Mouse (Mus musculus) layer of hippocampus, adult 18-20 months (tissue): ENCODE data around the gene Snrnp70. TPM values are rescaled to one million over a fixed set of nuclear protein-coding genes. Genes with fewer than 3 reads are reported as not detected.

Source experiments
- DNase-seq, 2 experiments: peaks; one replicate each; pipeline ENCODE4 v3.0.0; 2022; ENCODE audit warnings: low spot score in 2 of 2
- total RNA-seq, 2 experiments: library from RNA; stranded (reverse); gene quantifications; 2 replicates each; pipeline ENCODE4 v1.2.3; 2021

The Snrnp70 gene
- total RNA-seq, 2 experiments from 2014 or later: 364 to 405 TPM

GRCm38 (mm10) chr7:45339410-45340065, 56.0 kb downstream of the Snrnp70 start:
- peak in 1 of 2 experiments; percentile 30 for DNase-seq

GRCm38 (mm10) chr7:45338161-45338911, 57.2 kb downstream of the Snrnp70 start:
- DNase-seq: peak in 1 of 2 experiments; percentile 27

- DNase-seq: no peak
These were observed 58.1 kb downstream of the Snrnp70 start for GRCm38 (mm10) chr7:45337469-45337868.

- DNase-seq: no peak
These were observed 59.2 kb downstream of the Snrnp70 start for GRCm38 (mm10) chr7:45336319-45336718.

GRCm38 (mm10) chr7:45335056-45335455, 60.5 kb downstream of the Snrnp70 start, which contains the start of gene Hrc:
TSS of gene Hrc (plus strand) at chr7:45335290.
- DNase-seq: no peak

GRCm38 (mm10) chr7:45334605-45335004, 60.9 kb downstream of the Snrnp70 start:
- no peak for DNase-seq

GRCm38 (mm10) chr7:45333431-45333982, 62.0 kb downstream of the Snrnp70 start, which contains the start of gene Trpm4:
TSS of gene Trpm4 (minus strand) at chr7:45333780.
- DNase-seq: peak in 1 of 2 experiments; percentile 60

- no peak for DNase-seq
These were observed 62.7 kb downstream of the Snrnp70 start for GRCm38 (mm10) chr7:45332685-45333425.

- DNase-seq: no peak
These were observed 64.0 kb downstream of the Snrnp70 start for GRCm38 (mm10) chr7:45331502-45331901.

GRCm38 (mm10) chr7:45328841-45329475, 66.6 kb downstream of the Snrnp70 start:
- no peak for DNase-seq

Other genes with a start within 250 kb of the Snrnp70 start
- gene Pih1d1, start 241.4 kb downstream of the Snrnp70 start, total RNA-seq: 10 to 100 TPM; 43.2 to 44.5 TPM
- 10 to 100 TPM; 11.4 to 16.3 TPM for gene Aldh16a1, start 241.2 kb downstream of the Snrnp70 start, total RNA-seq
- 1,000 to 10,000 TPM; 1,340 to 1,403 TPM for gene Slc17a7, start 231.8 kb downstream of the Snrnp70 start, total RNA-seq
- gene Gfy, start 216.2 kb downstream of the Snrnp70 start, total RNA-seq: under 1 TPM in 1 of 2 experiments, not detected in 1; 0.18 TPM
- not detected for gene Pth2, start 214.7 kb downstream of the Snrnp70 start, total RNA-seq
- 1 to 10 TPM; 2.2 to 3.4 TPM for gene Ccdc155, start 190.8 kb downstream of the Snrnp70 start, total RNA-seq
- gene Dkkl1, start 183.6 kb downstream of the Snrnp70 start, total RNA-seq: 1 to 10 TPM; 1.9 to 3.1 TPM
- gene Tead2, start 180.0 kb downstream of the Snrnp70 start, total RNA-seq: 1 to 10 TPM; 3.2 to 4.2 TPM
- gene Cd37, start 156.6 kb downstream of the Snrnp70 start, total RNA-seq: 1 to 10 TPM; 4.5 to 4.8 TPM
- 1 to 10 TPM; 1.3 to 2.6 TPM for gene Slc6a16, start 154.7 kb downstream of the Snrnp70 start, total RNA-seq
- not detected for gene Slc6a21, start 118.2 kb downstream of the Snrnp70 start, total RNA-seq
- 10 to 100 TPM in 1 of 2 experiments, 1 to 10 TPM in 1; 9.7 to 16.2 TPM for gene Trpm4, start 62.0 kb downstream of the Snrnp70 start, total RNA-seq
- under 1 TPM; 0.17 to 0.18 TPM for gene Hrc, start 60.5 kb downstream of the Snrnp70 start, total RNA-seq
- gene Ppfia3, start 28.7 kb downstream of the Snrnp70 start, total RNA-seq: 100 to 1,000 TPM; 132 to 139 TPM
- 100 to 1,000 TPM; 134 to 144 TPM for gene Lin7b, start 25.2 kb downstream of the Snrnp70 start, total RNA-seq
- gene Kcna7, start 9.9 kb upstream of the Snrnp70 start, total RNA-seq: not detected
- gene Ntf5, start 18.0 kb upstream of the Snrnp70 start, total RNA-seq: not detected
- under 1 TPM in 1 of 2 experiments, not detected in 1; 0.50 TPM for gene Lhb, start 25.1 kb upstream of the Snrnp70 start, total RNA-seq
- 10 to 100 TPM; 13.5 to 15.4 TPM for gene Gys1, start 39.1 kb upstream of the Snrnp70 start, total RNA-seq
- gene Ruvbl2, start 42.4 kb upstream of the Snrnp70 start, total RNA-seq: 10 to 100 TPM; 34.6 to 37.7 TPM
- 100 to 1,000 TPM; 230 to 234 TPM for gene Ftl1, start 64.1 kb upstream of the Snrnp70 start, total RNA-seq
- 10 to 100 TPM; 68.5 to 68.9 TPM for gene Bax, start 71.2 kb upstream of the Snrnp70 start, total RNA-seq
- under 1 TPM in 1 of 2 experiments, not detected in 1; 0.20 TPM for gene Tulp2, start 86.1 kb upstream of the Snrnp70 start, total RNA-seq
- 1 to 10 TPM in 1 of 2 experiments, under 1 TPM in 1; 0.91 to 1.2 TPM for gene Gm45808, start 91.1 kb upstream of the Snrnp70 start, total RNA-seq
- 1 to 10 TPM; 5.3 to 5.7 TPM for gene Dhdh, start 93.1 kb upstream of the Snrnp70 start, total RNA-seq
- gene Nucb1, start 114.7 kb upstream of the Snrnp70 start, total RNA-seq: 100 to 1,000 TPM; 109 to 110 TPM
- 10 to 100 TPM; 22.1 to 23.3 TPM for gene Ppp1r15a, start 130.5 kb upstream of the Snrnp70 start, total RNA-seq
- gene Plekha4, start 130.6 kb upstream of the Snrnp70 start, total RNA-seq: under 1 TPM; 0.64 to 0.71 TPM
- gene Hsd17b14, start 159.2 kb upstream of the Snrnp70 start, total RNA-seq: not detected
- gene Bcat2, start 174.4 kb upstream of the Snrnp70 start, total RNA-seq: 10 to 100 TPM; 23.3 to 26.0 TPM
- gene Fgf21, start 219.7 kb upstream of the Snrnp70 start, total RNA-seq: not detected
- gene Fut1, start 221.5 kb upstream of the Snrnp70 start, total RNA-seq: under 1 TPM in 1 of 2 experiments, not detected in 1; 0.18 TPM
- not detected for gene Izumo1, start 226.1 kb upstream of the Snrnp70 start, total RNA-seq
- gene Rasip1, start 231.7 kb upstream of the Snrnp70 start, total RNA-seq: 1 to 10 TPM; 6.0 to 6.3 TPM
- 1 to 10 TPM; 1.1 to 2.3 TPM for gene Mamstr, start 244.2 kb upstream of the Snrnp70 start, total RNA-seq